Mouse (Mus musculus) cerebellum, postnatal 4 days (tissue): Measurements from ENCODE around the gene Fgf22.
"Not testable (repeated sequence)": the region's sequence is repeated elsewhere in the genome, so short reads cannot be mapped to it uniquely, and the experiment has no call there.

Experiments used
- DNase-seq, 2 experiments: peaks; one replicate each; pipeline ENCODE4 v3.0.0; 2022; ENCODE audit warnings: low spot score in 2 of 2, mixed read lengths in 1 of 2

Fgf22 gene

GRCm38 (mm10) chr10:79732500-79732899, 22.4 kb upstream of the Fgf22 start:
- no peak for DNase-seq

- DNase-seq, result no peak
These were observed 21.0 kb upstream of the Fgf22 start for GRCm38 (mm10) chr10:79733847-79734246.

GRCm38 (mm10) chr10:79735361-79735760, 19.5 kb upstream of the Fgf22 start:
- no peak for DNase-seq

GRCm38 (mm10) chr10:79736706-79737105, 18.2 kb upstream of the Fgf22 start:
- DNase-seq, result no peak

GRCm38 (mm10) chr10:79738259-79738658, 16.6 kb upstream of the Fgf22 start:
- no peak for DNase-seq

GRCm38 (mm10) chr10:79739234-79739633, 15.6 kb upstream of the Fgf22 start:
- no peak for DNase-seq

GRCm38 (mm10) chr10:79740863-79741262, 14.0 kb upstream of the Fgf22 start:
- no peak for DNase-seq

GRCm38 (mm10) chr10:79743161-79743560, 11.7 kb upstream of the Fgf22 start:
- DNase-seq, result no peak

GRCm38 (mm10) chr10:79743650-79744365, 11.1 kb upstream of the Fgf22 start:
- no peak for DNase-seq

GRCm38 (mm10) chr10:79745411-79745810, 9.5 kb upstream of the Fgf22 start:
- DNase-seq, result no peak

GRCm38 (mm10) chr10:79745898-79746773, 8.7 kb upstream of the Fgf22 start, which contains the start of gene Polrmt:
Polrmt (minus strand) TSS chr10:79746581.
- DNase-seq, result peak; percentile 88 to 96

- DNase-seq, result no peak
These were observed 8.1 kb upstream of the Fgf22 start for GRCm38 (mm10) chr10:79746774-79747151.

GRCm38 (mm10) chr10:79748496-79748895, 6.4 kb upstream of the Fgf22 start:
- no peak for DNase-seq

GRCm38 (mm10) chr10:79755854-79756253, 978 bp downstream of the Fgf22 start:
- no peak for DNase-seq

- no peak for DNase-seq
These were observed 1.8 kb downstream of the Fgf22 start for GRCm38 (mm10) chr10:79756660-79757059.

GRCm38 (mm10) chr10:79759675-79760074, 4.8 kb downstream of the Fgf22 start:
- DNase-seq, result not testable (repeated sequence)

GRCm38 (mm10) chr10:79760603-79761143, 5.8 kb downstream of the Fgf22 start:
- no peak for DNase-seq

GRCm38 (mm10) chr10:79762875-79763274, 8.0 kb downstream of the Fgf22 start:
- no peak for DNase-seq

- no peak for DNase-seq
These were observed 9.4 kb downstream of the Fgf22 start for GRCm38 (mm10) chr10:79764234-79764633.

GRCm38 (mm10) chr10:79765228-79765745, 10.4 kb downstream of the Fgf22 start:
- DNase-seq, result no peak

GRCm38 (mm10) chr10:79766001-79766507, 11.2 kb downstream of the Fgf22 start:
- no peak for DNase-seq
